Mouse (Mus musculus) Patski (cell line): ENCODE measurements around the gene Zfp462. TPM values are rescaled to one million over a fixed set of nuclear protein-coding genes. Genes with fewer than 3 reads are reported as not detected.

Source experiments
- ATAC-seq: fragments of 100-300 bp; one replicate; pipeline ENCODE4 v1.8.0; 2021
- CTCF ChIA-PET: fragments of 350-600 bp; sonication (Branson Sonifier 250); formaldehyde crosslinking; loops from one replicate; lab custom pipeline; 2022; ENCODE audit warnings: inconsistent platforms; lab: Charles Lee
- POLR2A ChIA-PET: fragments of 350-600 bp; sonication (Branson Sonifier 250); formaldehyde crosslinking; loops from one replicate; lab custom pipeline; 2022; ENCODE audit warnings: antibody characterized with exemption, inconsistent platforms; lab: Charles Lee
- DNase-seq: peaks from one replicate; pipeline ENCODE4 v3.0.0-alpha.2; 2011; ENCODE audit warnings: low read depth, low spot score
- H3K27me3 ChIP-seq: fragments of 371-371 bp; one replicate; pipeline ENCODE4 v1.5.1; 2021
- CTCF ChIP-seq: fragments of 100-300 bp; IDR thresholded peaks from one replicate; pipeline ENCODE4 v1.5.1; 2021
- in situ Hi-C: fragments of 300-500 bp; cut with MboI; formaldehyde crosslinking; loops from 3 replicates; pipeline ENCODE4 v1.11.1; 2018; ENCODE audit warnings: low pct_unique_long_range_greater_than_20kb, mixed read lengths
- polyA plus RNA-seq: library from polyadenylated mRNA; unstranded; gene quantifications from one replicate; pipeline ENCODE4 v1.2.3, GENCODE M21; 2021

Zfp462 gene
- polyA plus RNA-seq, 1 experiment from 2014 or later, result 22.6 TPM

DNA sequence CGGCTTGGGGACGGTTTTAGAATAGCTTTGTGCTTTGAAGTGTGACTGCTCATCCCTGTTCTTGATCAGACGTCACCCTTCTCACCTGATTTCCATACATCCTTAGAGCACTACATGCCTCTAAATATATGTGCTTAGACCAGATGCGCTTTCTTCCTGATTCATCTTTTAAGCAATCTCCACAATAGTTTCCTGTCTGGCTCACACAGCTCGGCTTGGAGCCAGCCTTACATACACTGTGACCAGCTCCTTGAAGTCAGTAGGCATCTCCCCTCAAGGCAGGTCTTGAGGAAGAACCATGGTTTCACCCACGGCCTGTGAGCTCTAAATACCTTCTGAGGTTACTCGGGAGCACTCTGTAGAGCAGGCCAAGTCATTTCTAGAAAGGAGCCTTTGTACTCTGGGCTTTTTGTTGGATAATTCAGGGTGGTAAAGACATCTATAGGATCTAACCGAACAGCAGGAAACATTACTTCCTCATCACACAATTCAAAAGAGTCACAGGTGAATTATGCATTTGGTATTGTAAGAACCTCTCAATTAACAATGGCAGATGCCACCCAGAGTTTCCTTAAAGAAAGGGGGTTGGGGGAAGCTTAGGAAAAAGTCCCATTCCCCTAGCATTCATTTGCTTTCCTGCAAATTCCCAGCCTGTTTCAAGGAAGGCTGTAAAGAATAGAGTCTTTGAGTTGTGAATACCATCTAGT, 95.6 kb downstream of the Zfp462 start:
- in situ Hi-C loops, result no loop called here
- no peaks in the 10 kb centered on the region for H3K27me3 ChIP-seq
- TF ChIP-seq CTCF, result no peak
- CTCF ChIA-PET, result interaction anchor here (0.9 to 1.5 kb wide), 3 partner anchors 11 to 35 kb away, joined by 3 read pairs; no protein-coding TSS in a partner anchor
- ATAC-seq, result no peak
- POLR2A ChIA-PET, result interaction anchor here (0.7 kb wide), 1 partner anchor 224 kb away, joined by 3 read pairs; no protein-coding TSS in a partner anchor
- no peak for DNase-seq

DNA sequence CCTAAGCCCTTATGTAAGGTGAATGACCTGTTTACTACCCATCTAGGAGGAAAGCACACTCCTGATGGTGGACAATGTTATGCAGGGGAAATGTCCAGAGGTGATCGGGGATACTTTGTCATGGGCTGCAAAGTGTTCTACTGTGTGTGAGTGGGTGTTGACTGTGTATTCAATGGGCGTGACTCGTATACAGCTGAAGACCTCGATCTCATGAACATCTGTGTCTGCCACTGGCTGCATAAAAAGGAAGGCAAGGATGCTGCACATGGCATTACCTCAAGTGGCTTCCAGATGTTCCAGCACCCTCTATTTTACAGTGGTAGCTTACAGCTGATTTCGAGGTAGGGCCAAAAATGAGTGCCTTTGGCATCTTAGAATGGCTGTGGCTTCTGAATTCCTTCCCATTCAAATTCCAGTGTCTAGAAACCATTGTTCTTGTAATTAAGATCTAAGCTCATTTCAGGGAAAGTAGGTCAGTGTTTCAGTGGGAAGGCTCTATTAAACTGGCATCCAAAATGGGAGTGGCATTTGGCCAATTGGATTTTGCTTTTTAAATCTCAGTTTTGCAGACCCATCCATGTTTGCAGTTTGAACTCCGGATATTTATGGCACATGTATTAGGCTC, 96.4 kb downstream of the Zfp462 start:
- in situ Hi-C loops, result no loop called here
- ChIA-PET POLR2A (no interaction called here), CTCF (interaction anchor here (1.7 kb wide), 1 partner anchor 12 kb away, joined by 3 read pairs; no protein-coding TSS in a partner anchor)
- DNase-seq (no peak), ATAC-seq (no peak)
- no peaks in the 10 kb centered on the region for H3K27me3 ChIP-seq
- no peak for TF ChIP-seq CTCF

DNA sequence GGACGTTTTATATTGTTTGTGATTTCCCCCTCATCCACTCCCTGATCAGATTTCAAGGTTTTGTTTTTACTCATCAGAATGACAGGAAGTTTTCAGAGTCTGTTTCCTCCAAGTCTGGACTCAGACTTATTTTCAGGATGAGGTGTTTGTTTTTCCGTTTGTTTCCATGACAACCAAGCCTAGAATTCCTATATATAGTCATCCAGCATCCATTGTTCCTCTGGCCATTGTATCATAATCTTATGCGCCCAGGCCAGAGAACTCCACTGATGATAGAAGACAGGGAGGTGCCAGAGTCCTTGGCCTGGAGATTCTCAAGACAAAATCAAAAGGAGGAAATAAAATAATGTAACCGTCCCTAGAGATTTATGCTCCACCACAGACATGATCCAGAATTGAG, 97.7 kb downstream of the Zfp462 start:
- ATAC-seq (no peak), DNase-seq (no peak)
- TF ChIP-seq CTCF, result no peak
- no peaks in the 10 kb centered on the region for H3K27me3 ChIP-seq
- ChIA-PET POLR2A (no interaction called here), CTCF (interaction anchor here (1.7 kb wide), 1 partner anchor 10 kb away, joined by 3 read pairs; no protein-coding TSS in a partner anchor)
- in situ Hi-C loops, result no loop called here

DNA sequence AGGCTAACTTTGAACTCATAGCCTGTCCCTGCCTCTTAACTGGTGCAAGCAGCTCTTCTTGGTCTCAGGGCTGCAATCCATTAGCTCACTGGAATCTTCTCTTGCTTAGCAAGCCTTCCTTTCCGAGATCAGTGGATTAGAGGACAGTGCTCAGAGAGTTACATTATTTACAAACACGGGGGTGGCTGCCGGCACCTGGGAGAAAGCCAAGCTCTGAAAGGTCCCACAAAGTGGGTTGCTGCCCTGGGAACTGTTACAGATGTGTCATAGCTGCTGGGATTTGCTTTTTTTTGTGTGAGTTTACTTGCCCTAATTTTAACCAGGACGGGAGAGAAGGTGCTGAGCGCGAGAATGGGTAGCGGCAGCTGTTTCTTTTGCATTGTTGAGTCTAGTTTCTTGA, 102.4 kb downstream of the Zfp462 start:
- TF ChIP-seq CTCF, result no peak
- no peak for DNase-seq
- POLR2A ChIA-PET, result no interaction called here
- no peaks in the 10 kb centered on the region for H3K27me3 ChIP-seq
- in situ Hi-C loops, result no loop called here
- CTCF ChIA-PET, result no interaction called here
- no peak for ATAC-seq

DNA sequence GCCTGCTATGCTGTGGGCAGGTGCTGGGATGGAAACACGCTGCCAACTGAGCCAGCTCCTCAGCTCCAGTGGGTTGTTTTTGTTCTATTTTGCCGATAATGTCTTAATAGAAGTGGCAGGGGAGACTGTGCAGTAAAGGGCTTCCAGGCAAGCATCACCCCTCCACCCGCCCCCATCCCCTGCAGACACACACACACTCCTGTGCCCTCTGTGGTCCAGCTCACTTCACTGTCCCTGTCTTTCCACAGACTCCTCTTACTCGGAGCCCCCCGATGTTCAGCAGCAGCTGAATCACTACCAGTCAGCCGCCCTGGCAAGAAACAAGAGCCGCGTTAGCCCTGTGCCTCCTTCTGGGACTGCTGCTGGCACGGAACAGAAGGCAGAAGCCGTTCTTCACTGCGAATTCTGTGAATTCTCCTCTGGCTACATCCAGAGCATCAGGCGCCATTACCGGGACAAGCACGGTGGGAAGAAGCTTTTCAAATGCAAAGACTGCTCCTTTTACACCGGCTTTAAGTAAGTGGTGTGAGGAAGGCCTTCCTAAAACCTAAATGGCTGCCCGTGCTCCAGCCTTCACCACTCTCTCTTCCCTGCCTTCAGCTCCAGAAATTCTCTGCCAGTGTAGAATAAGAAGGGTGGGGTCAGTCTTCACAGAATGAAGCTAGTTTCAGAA, 105.2 kb downstream of the Zfp462 start:
- ChIA-PET POLR2A (no interaction called here), CTCF (no interaction called here)
- TF ChIP-seq CTCF, result no peak
- H3K27me3 ChIP-seq, result no peaks in the 10 kb centered on the region
- DNase-seq (no peak), ATAC-seq (no peak)
- in situ Hi-C loops, result no loop called here

DNA sequence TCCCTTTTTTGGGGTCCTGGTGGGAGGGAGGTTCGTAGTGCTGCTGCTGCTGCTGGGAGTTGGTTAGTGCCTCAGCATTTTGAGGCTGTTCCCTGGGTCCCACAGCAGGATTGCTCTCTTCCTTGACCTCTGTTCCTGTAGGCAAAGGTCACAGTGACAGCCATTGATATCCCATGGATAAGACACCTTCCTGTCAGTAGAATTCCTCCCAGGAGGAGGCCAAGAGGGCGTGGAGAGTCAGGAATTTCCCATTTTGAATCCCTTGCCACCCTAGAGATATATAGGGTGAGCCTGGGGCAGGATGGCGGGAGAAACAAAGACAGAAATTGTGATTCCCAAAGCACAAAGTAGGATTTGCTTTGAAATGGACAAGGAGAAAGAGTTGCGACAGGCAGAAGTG, 106.5 kb downstream of the Zfp462 start:
- DNase-seq (no peak), ATAC-seq (no peak)
- no peaks in the 10 kb centered on the region for H3K27me3 ChIP-seq
- in situ Hi-C loops, result no loop called here
- POLR2A ChIA-PET, result no interaction called here
- CTCF ChIA-PET, result no interaction called here
- TF ChIP-seq CTCF, result no peak

DNA sequence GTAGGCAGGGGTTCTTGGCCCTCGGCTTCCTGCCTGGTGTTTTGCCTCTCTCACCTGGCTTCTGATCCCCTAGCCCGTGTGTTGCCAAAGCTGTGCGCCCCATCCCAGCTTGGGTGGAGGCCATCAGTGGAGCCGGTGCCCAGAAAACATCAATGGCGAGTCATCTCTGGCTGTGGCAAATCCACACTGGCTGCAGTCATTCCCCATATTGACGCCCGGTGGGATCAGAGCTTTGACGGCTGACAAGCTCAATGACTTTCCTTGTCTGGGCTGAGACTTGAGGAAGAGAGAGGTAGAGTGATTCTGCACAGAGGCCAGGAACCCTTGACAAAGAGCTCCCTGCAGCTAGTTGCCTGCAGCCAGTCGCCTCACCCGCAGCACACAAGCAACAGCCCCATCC, 107.8 kb downstream of the Zfp462 start:
- no peak for TF ChIP-seq CTCF
- DNase-seq, result no peak
- H3K27me3 ChIP-seq, result no peaks in the 10 kb centered on the region
- ChIA-PET CTCF (interaction anchor here (0.7 to 0.9 kb wide), 2 partner anchors 11 to 13 kb away, joined by 3 read pairs; no protein-coding TSS in a partner anchor), POLR2A (no interaction called here)
- in situ Hi-C loops, result no loop called here
- ATAC-seq, result no peak

DNA sequence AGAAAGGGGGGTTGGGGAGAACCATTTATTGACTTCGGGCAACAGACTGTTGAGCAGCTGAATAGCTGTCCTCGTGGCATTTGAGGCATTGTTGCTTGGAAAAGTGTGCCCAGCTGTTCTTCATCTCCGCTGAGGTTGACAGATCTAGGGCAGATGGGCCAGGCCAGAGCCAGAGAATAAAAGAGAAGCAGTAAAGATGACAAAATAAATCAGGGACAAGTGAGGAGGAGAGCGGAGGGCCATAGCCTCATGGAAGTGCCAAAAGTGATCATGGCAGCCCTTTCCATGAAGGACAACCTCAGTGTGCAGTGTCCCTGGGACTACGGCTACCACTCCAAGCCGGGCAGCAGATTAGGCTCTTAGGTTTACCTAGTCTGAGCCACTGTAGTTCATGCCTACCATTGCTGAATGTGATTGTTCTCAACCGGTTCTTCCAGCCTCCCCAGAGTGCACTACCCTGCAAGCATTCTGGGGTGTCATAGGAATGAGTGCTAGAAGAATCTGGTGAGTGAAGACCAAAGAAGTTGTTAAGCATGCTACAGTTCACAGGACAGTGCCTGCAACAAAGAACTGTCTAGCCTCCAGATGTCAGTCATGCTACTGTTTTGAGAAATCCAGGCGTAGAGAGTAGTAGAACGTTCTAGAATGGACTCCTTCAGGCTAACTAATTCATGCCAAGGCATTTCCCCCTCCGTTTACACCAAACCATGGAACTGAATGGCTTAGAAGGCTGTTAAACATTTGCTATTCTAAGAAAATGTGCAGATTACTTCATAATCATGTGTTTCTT, 113.0 kb downstream of the Zfp462 start:
- DNase-seq (no peak), ATAC-seq (no peak)
- POLR2A ChIA-PET, result no interaction called here
- no peaks in the 10 kb centered on the region for H3K27me3 ChIP-seq
- no peak for TF ChIP-seq CTCF
- CTCF ChIA-PET, result no interaction called here
- in situ Hi-C loops, result no loop called here

DNA sequence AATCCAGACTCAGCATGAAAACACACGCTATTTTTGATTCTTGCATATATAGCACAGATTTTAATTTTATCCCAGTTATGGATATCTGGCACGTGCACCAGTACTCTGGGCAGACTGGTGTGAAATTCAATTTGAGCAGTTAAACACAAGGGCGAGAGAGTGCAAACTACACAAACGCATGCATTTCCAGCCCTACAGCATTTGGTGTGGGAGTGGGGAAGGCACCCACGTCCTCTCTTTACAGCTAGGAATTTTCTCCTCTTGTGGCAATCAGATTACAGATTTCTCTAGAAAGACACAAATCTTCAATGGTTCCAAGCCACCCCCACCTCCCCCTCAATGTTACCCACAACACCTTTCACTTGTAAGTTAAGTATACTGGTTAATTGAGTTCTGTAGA, 114.1 kb downstream of the Zfp462 start:
- POLR2A ChIA-PET, result no interaction called here
- in situ Hi-C loops, result no loop called here
- no peaks in the 10 kb centered on the region for H3K27me3 ChIP-seq
- DNase-seq (no peak), ATAC-seq (no peak)
- no peak for TF ChIP-seq CTCF
- CTCF ChIA-PET, result no interaction called here

DNA sequence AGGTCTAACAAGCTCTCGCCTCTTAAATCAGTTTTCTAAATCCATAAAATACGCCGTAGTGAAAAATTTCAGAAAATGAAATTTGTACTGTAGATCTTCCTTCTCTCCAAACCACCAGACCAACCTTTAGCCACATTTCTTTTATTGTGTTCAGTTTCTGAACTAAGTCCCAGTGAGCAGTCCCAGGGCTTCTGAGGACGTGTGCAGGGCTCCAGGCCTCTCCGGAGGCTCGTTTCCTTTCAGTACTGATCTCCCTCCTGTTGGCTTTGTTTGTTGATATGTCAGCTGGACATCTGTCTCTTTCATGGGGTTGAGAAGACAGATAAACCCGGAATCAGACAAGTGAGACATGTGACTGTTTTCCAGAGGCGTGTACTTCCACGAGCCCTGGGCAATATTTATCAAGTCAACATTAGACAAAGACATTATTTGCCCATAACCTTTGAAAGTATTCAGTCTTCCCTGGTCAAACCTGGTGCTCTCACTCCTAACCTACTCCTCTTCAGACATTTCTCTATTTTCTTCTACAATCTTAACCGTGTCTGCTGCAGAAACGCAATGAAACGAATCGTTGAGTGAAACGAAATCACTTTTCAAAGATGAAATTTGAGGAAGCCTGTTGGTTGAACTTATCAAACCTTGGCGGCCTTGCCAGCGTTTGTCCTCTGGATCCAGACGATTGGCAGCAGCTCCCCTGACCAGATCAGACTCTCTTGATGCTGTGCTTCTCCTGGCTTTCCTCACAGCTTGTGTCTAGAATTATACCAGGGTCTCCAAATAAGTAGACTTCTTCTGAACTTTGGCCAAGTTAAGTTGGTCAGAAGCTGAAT, 121.7 kb downstream of the Zfp462 start:
- in situ Hi-C loops, result no loop called here
- CTCF ChIA-PET, result no interaction called here
- DNase-seq (no peak), ATAC-seq (no peak)
- TF ChIP-seq CTCF, result no peak
- H3K27me3 ChIP-seq, result no peaks in the 10 kb centered on the region
- POLR2A ChIA-PET, result no interaction called here
